Comparison of ENCODE assay signal across 19 mouse cellular contexts in genomic region chr5:67101395-67101760, GRCm38 (mm10). TPM values are rescaled to one million over a fixed set of nuclear protein-coding genes. Genes with fewer than 3 reads are reported as not detected.
A peak's percentile ranks its signal among the peaks of the same experiment; 100 is the strongest.
DNase-seq lines count a peak whose midpoint lies in the region; ATAC-seq and TF ChIP-seq lines count a peak whose summit lies in the region.
"Had no signal": no experiment of that assay in that cellular context is flagged by ENCODE, and none has a peak within 500 bp of the region (broad histone marks: within the 10 kb centered on the region; RNA-seq: fewer than 3 reads in every experiment).

No protein-coding gene starts in this region.

- no peak for TF ChIP-seq CTCF in lung, embryonic 14.5 days (IDR thresholded peaks at IDR 0.05; ENCODE audit: low read depth)
- TF ChIP-seq CTCF in left cerebral cortex, adult 2 months (IDR thresholded peaks at IDR 0.05), result no peak

- 4% methylated on average over 9 of the region's 9 CpGs for WGBS in lung, embryonic 14.5 days
- WGBS in embryonic facial prominence, embryonic 13.5 days, result 1% methylated on average over 9 of the region's 9 CpGs
- 2% methylated on average over 9 of the region's 9 CpGs for WGBS in intestine, embryonic 15.5 days

- no peaks in the 10 kb centered on the region for H3K4me1 ChIP-seq in lung, embryonic 14.5 days (ENCODE audit: insufficient read depth)
- H3K4me1 ChIP-seq in embryonic facial prominence, embryonic 13.5 days, result peaks cover under 1% of the 10 kb centered on the region; the same call in 1 of the 2 replicates
- H3K4me1 ChIP-seq in intestine, embryonic 15.5 days (replicated peaks), result peaks cover under 1% of the 10 kb centered on the region; the same call in 1 of the 2 replicates

- no peaks in the 10 kb centered on the region for H3K36me3 ChIP-seq in lung, embryonic 14.5 days (ENCODE audit: insufficient read depth)
- no peaks in the 10 kb centered on the region for H3K36me3 ChIP-seq in embryonic facial prominence, embryonic 13.5 days
- H3K36me3 ChIP-seq in intestine, embryonic 15.5 days, result no peaks in the 10 kb centered on the region

- H3K9me3 ChIP-seq in lung, embryonic 14.5 days (ENCODE audit: low read depth, low read length), result no peaks in the 10 kb centered on the region
- no peaks in the 10 kb centered on the region for H3K9me3 ChIP-seq in embryonic facial prominence, embryonic 13.5 days
- no peaks in the 10 kb centered on the region for H3K9me3 ChIP-seq in intestine, embryonic 15.5 days

- peak; percentile 23; the same call in 1 of the 2 replicates for ATAC-seq in lung, embryonic 14.5 days (ENCODE audit: insufficient read depth)
- ATAC-seq in embryonic facial prominence, embryonic 13.5 days (ENCODE audit: insufficient number of reproducible peaks, insufficient read depth, low FRiP score, low TSS enrichment, low read depth), result 0 out of 2 replicates have a peak, but pooled peaks have one; percentile 20
- ATAC-seq in intestine, embryonic 15.5 days, result no peak
- ATAC-seq: activated CD4-positive, CD25-positive, alpha-beta regulatory T cell, adult 4 months had no signal

- intact Hi-C loops in left cerebral cortex, adult 2 months (cut with DNase I), result no loop called here

- no peak overlapping the region for H3K4me2 ChIP-seq in lung, embryonic 14.5 days
- no peak overlapping the region for H3K4me2 ChIP-seq in embryonic facial prominence, embryonic 13.5 days
- no peak overlapping the region for H3K4me2 ChIP-seq in intestine, embryonic 15.5 days (replicated peaks)
- H3K4me2 ChIP-seq: liver, embryonic 11.5 days had no signal

- H3K27me3 ChIP-seq in lung, embryonic 14.5 days (ENCODE audit: insufficient read depth, low read length), result peaks cover 90% of the 10 kb centered on the region
- peaks cover 98% of the 10 kb centered on the region for H3K27me3 ChIP-seq in embryonic facial prominence, embryonic 13.5 days
- peaks cover 84% of the 10 kb centered on the region for H3K27me3 ChIP-seq in intestine, embryonic 15.5 days (replicated peaks)

- H3K9ac ChIP-seq in lung, embryonic 14.5 days, result no peak overlapping the region
- no peak overlapping the region for H3K9ac ChIP-seq in embryonic facial prominence, embryonic 13.5 days
- H3K9ac ChIP-seq in intestine, embryonic 15.5 days, result no peak overlapping the region

- no peak overlapping the region for H3K27ac ChIP-seq in lung, embryonic 14.5 days (ENCODE audit: low read depth)
- H3K27ac ChIP-seq in embryonic facial prominence, embryonic 13.5 days, result no peak overlapping the region
- peak overlapping the region; percentile 32; the same call in 1 of the 2 replicates for H3K27ac ChIP-seq in intestine, embryonic 15.5 days
- H3K27ac ChIP-seq in left cerebral cortex, adult 2 months, result no peak overlapping the region
- H3K27ac ChIP-seq: gastrocnemius, adult 2 months had no signal

- peak; percentile 36 for DNase-seq in embryo, embryonic 10.5 days (ENCODE audit: low spot score)
- DNase-seq in embryo, embryonic 10 days (ENCODE audit: low spot score), result no peak
- no peak for DNase-seq in lung, embryonic 14.5 days
- DNase-seq in lung, adult 18-20 months, result no peak
- DNase-seq in testis, postnatal 14 days (ENCODE audit: low spot score), result no peak
- no peak for DNase-seq in left cerebral cortex, adult 2 months (ENCODE audit: extremely low spot score in 1 of 2, low spot score in 2 of 2)
- DNase-seq: adrenal gland, postnatal 36 days; cerebellum, adult 9-10 months; gastrocnemius, adult 2 months; heart, adult 11 months; thymus, adult 2 months had no signal

- no peak overlapping the region for H3K4me3 ChIP-seq in lung, embryonic 14.5 days (ENCODE audit: low read depth, low read length)
- no peak overlapping the region for H3K4me3 ChIP-seq in embryonic facial prominence, embryonic 13.5 days
- H3K4me3 ChIP-seq in intestine, embryonic 15.5 days (replicated peaks), result no peak overlapping the region
- H3K4me3 ChIP-seq in left cerebral cortex, adult 2 months, result no peak overlapping the region
- H3K4me3 ChIP-seq: gastrocnemius, adult 2 months had no signal

RNA-seq across cellular contexts. Expression of gene Phox2b, which starts 2.3 kb away (rescaled TPM):
- 0.46 and 0.77 TPM in 2 replicates for polyA plus RNA-seq in lung, embryonic 14.5 days (2014; fragmentation: Nextera tagmentation; extraction: Ambion mirVana)
- polyA plus RNA-seq in embryonic facial prominence, embryonic 13.5 days (2015; fragmentation: Nextera tagmentation; extraction: Ambion mirVana), result 0.35 and 0.44 TPM in 2 replicates
- 24.1 and 27.7 TPM in 2 replicates for polyA plus RNA-seq in intestine, embryonic 15.5 days (2015; fragmentation: Nextera tagmentation; extraction: Ambion mirVana)
- not detected for total RNA-seq in left cerebral cortex, adult 2 months (2021)
- total RNA-seq: gastrocnemius, adult 2 months; hematopoietic stem cell, adult 5-6 weeks; left cerebral cortex, postnatal 14 days; megakaryocyte progenitor cell, adult 5-6 weeks had no signal
- polyA plus RNA-seq: kidney, embryonic 14.5 days; thymus, adult 2 months had no signal

Comparison
In these comparisons a context has a peak if more than half of its experiments do, and no peak if none do; other contexts are left out.
1. RNA of gene Phox2b, which starts 2.3 kb away (polyA plus RNA-seq): 24.1 to 27.7 TPM in intestine, embryonic 15.5 days; 0.46 to 0.77 TPM in lung, embryonic 14.5 days and 0.35 to 0.44 TPM in embryonic facial prominence, embryonic 13.5 days; every median in the first group is over 10 times any median in the second.